Comparison of ENCODE assay signal across 8 mouse cellular contexts in the genomic region with DNA sequence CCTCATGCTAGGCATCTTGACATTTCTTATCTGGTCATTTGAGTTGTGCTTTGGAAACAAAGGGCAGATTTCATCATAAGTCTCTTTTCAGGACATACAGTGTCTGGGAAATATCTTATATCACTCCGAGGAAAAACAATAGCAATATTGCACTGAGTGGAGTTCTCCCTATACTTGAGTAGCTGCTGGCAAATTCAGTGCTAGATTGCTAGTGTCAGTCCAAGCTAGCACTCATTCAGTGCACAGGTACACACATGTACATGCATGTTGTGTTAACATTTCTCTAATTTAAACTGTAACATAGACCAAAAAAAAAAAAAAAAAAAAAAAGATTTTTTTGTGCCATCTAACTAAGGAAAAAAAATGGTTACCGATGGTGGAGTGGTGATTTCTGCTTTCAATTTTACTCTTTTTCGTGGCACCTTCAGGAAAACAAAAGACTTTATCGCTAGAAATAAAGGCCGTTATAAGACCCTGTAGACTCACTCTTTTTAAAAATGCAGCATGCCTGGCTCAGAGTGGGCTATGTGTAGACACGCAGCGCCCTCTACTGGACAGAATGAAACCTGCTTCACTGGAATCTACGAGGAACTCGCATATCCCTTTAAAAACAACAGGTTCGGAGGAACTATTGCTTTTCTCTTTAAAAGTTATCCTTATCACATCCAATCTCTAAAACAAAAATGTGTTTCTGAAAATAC.
DNase-seq lines count a peak whose midpoint lies in the region; ATAC-seq lines count a peak whose summit lies in the region.

No protein-coding gene starts in this region.

- H3K9me3 ChIP-seq in hindbrain, embryonic 14.5 days (ENCODE audit: control insufficient read depth, low read length) = no peaks in the 10 kb centered on the region

- 18% methylated on average over 10 of the region's 10 CpGs for WGBS in hindbrain, embryonic 14.5 days

- 0 out of 2 replicates have a peak overlapping the region, but pooled peaks have one; percentile 47 for H3K27ac ChIP-seq in hindbrain, embryonic 14.5 days

- no peaks in the 10 kb centered on the region for H3K27me3 ChIP-seq in hindbrain, embryonic 14.5 days (ENCODE audit: control insufficient read depth, insufficient read depth, low read length)

- peak overlapping the region; percentile 42; the same call in 1 of the 2 replicates for H3K9ac ChIP-seq in hindbrain, embryonic 14.5 days

- peak; percentile 82; the same call in 1 of the 2 replicates for ATAC-seq in hindbrain, embryonic 14.5 days (ENCODE audit: low FRiP score)

- H3K4me3 ChIP-seq in hindbrain, embryonic 14.5 days (replicated peaks; ENCODE audit: low read length) = peak overlapping the region; percentile 31

- H3K36me3 ChIP-seq in hindbrain, embryonic 14.5 days (replicated peaks; ENCODE audit: control insufficient read depth, insufficient read depth) = no peaks in the 10 kb centered on the region

- peaks cover 6% of the 10 kb centered on the region for H3K4me1 ChIP-seq in hindbrain, embryonic 14.5 days (replicated peaks; ENCODE audit: control insufficient read depth, insufficient read depth, low read length)

- peak overlapping the region; percentile 49 for H3K4me2 ChIP-seq in hindbrain, embryonic 14.5 days (replicated peaks)

- DNase-seq in T-cell, adult 2 months (ENCODE audit: low spot score) = peak; percentile 54
- DNase-seq in cerebellum, postnatal 14 days = peak; percentile 91 to 94
- DNase-seq in frontal cortex, postnatal 36 days (ENCODE audit: low spot score in 2 of 2) = peak; percentile 87 to 94
- peak; percentile 98 for DNase-seq in hindbrain, embryonic 14.5 days (ENCODE audit: low spot score)
- DNase-seq in layer of hippocampus, postnatal 36 days = peak; percentile 73 to 83
- DNase-seq in lung, postnatal 25 days (ENCODE audit: low spot score) = peak; percentile 78
- peak; percentile 84 for DNase-seq in right cerebral cortex, adult 18-20 months
- peak; percentile 43 for DNase-seq in urinary bladder, adult 2 months (ENCODE audit: low spot score)

Comparison
In these comparisons a context has a peak if more than half of its experiments do, and no peak if none do; other contexts are left out.
1. Peak in every context shown above with its lines: DNase-seq, ATAC-seq, H3K4me3 ChIP-seq and H3K27ac ChIP-seq.
2. DNase-seq: peak in every context shown above with its lines; median percentile 98 in hindbrain, embryonic 14.5 days; 92 in cerebellum, postnatal 14 days; 90 in frontal cortex, postnatal 36 days; 84 in right cerebral cortex, adult 18-20 months; 78 in layer of hippocampus, postnatal 36 days; 78 in lung, postnatal 25 days; 54 in T-cell, adult 2 months; 43 in urinary bladder, adult 2 months.